Mouse (Mus musculus): Measurements from ENCODE around the gene Scd3. TPM values are rescaled to one million over a fixed set of nuclear protein-coding genes. Genes with fewer than 3 reads are reported as not detected.
"Not testable (repeated sequence)": the region's sequence is repeated elsewhere in the genome, so short reads cannot be mapped to it uniquely, and the experiment has no call there.

Scd3 gene
- polyA plus RNA-seq, 1 experiment from 2014 or later, result 0.12 TPM

GRCm38 (mm10) chr19:44247281-44248080 is 44.4 kb downstream of the Scd3 start:
- H3K9ac ChIP-seq (ENCODE audit: low read depth, low read length), result peak overlapping the region; percentile 69
- H3K27me3 ChIP-seq (ENCODE audit: control insufficient read depth, insufficient read depth, low read length), result no peaks in the 10 kb centered on the region
- peaks cover 30% of the 10 kb centered on the region for H3K4me1 ChIP-seq (ENCODE audit: control insufficient read depth, insufficient read depth, low read length)
- no peaks in the 10 kb centered on the region for H3K9me3 ChIP-seq (ENCODE audit: control insufficient read depth, low read length)
- peak overlapping the region; percentile 93 for H3K27ac ChIP-seq (ENCODE audit: low read depth, low read length)
- H3K4me2 ChIP-seq (replicated peaks; ENCODE audit: low read depth, low read length), result peak overlapping the region; percentile 78
- no peaks in the 10 kb centered on the region for H3K36me3 ChIP-seq (ENCODE audit: control insufficient read depth, insufficient read depth, low read length)
- peak overlapping the region; percentile 43 for H3K4me3 ChIP-seq (ENCODE audit: low read length)
- peak; percentile 22 for ATAC-seq (ENCODE audit: low FRiP score, low TSS enrichment)
- 3% methylated on average over 25 of the region's 25 CpGs for WGBS

GRCm38 (mm10) chr19:44248081-44248853 is 45.2 kb downstream of the Scd3 start:
- peak overlapping the region; percentile 69 for H3K9ac ChIP-seq (ENCODE audit: low read depth, low read length)
- H3K27me3 ChIP-seq (ENCODE audit: control insufficient read depth, insufficient read depth, low read length), result no peaks in the 10 kb centered on the region
- H3K36me3 ChIP-seq (ENCODE audit: control insufficient read depth, insufficient read depth, low read length), result no peaks in the 10 kb centered on the region
- WGBS, result 2% methylated on average over 36 of the region's 36 CpGs
- peaks cover 30% of the 10 kb centered on the region for H3K4me1 ChIP-seq (ENCODE audit: control insufficient read depth, insufficient read depth, low read length)
- H3K4me2 ChIP-seq (replicated peaks; ENCODE audit: low read depth, low read length), result peak overlapping the region; percentile 78
- H3K9me3 ChIP-seq (ENCODE audit: control insufficient read depth, low read length), result no peaks in the 10 kb centered on the region
- peak overlapping the region; percentile 43 for H3K4me3 ChIP-seq (ENCODE audit: low read length)
- peak; percentile 99 for ATAC-seq (ENCODE audit: low FRiP score, low TSS enrichment)
- H3K27ac ChIP-seq (ENCODE audit: low read depth, low read length), result peak overlapping the region; percentile 93

GRCm38 (mm10) chr19:44248854-44249351 is 45.8 kb downstream of the Scd3 start:
- Histone ChIP-seq H3K4me1 (ENCODE audit: control insufficient read depth, insufficient read depth, low read length) (peaks cover 30% of the 10 kb centered on the region), H3K4me3 (ENCODE audit: low read length) (no peak overlapping the region; the same call in 1 of the 2 replicates), H3K27ac (ENCODE audit: low read depth, low read length) (peak overlapping the region; percentile 92), H3K27me3 (ENCODE audit: control insufficient read depth, insufficient read depth, low read length) (no peaks in the 10 kb centered on the region), H3K4me2 (replicated peaks; ENCODE audit: low read depth, low read length) (peak overlapping the region; percentile 78), H3K36me3 (ENCODE audit: control insufficient read depth, insufficient read depth, low read length) (no peaks in the 10 kb centered on the region), H3K9me3 (ENCODE audit: control insufficient read depth, low read length) (no peaks in the 10 kb centered on the region), H3K9ac (ENCODE audit: low read depth, low read length) (peak overlapping the region; percentile 35; the same call in 1 of the 2 replicates)
- 64% methylated on average over 11 of the region's 11 CpGs for WGBS
- ATAC-seq (ENCODE audit: low FRiP score, low TSS enrichment), result no peak

DNA sequence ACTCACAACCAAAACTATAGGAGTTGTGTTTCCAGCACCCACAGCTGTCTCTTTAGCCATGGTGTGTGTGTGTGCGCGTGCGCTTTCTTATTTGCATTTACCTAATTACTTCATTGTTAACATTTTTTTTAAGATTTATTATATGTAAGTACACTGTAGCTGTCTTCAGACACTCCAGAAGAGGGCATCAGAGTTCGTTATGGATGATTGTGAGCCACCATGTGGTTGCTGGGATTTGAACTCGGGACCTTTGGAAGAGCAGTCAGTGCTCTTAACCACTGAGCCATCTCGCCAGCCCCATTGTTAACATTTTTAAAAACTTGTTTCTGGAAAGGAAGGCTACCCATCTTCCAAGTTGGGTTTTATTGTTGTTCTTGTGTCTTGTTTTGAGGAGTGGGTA is 48.1 kb downstream of the Scd3 start:
- H3K27ac ChIP-seq (ENCODE audit: low read depth, low read length); H3K9me3 ChIP-seq (ENCODE audit: control insufficient read depth, low read length); H3K4me2 ChIP-seq (replicated peaks; ENCODE audit: low read depth, low read length); ATAC-seq (ENCODE audit: low FRiP score, low TSS enrichment); H3K9ac ChIP-seq (ENCODE audit: low read depth, low read length); H3K36me3 ChIP-seq (ENCODE audit: control insufficient read depth, insufficient read depth, low read length); H3K4me3 ChIP-seq (ENCODE audit: low read length); H3K27me3 ChIP-seq (ENCODE audit: control insufficient read depth, insufficient read depth, low read length): not testable (repeated sequence)
- H3K4me1 ChIP-seq (ENCODE audit: control insufficient read depth, insufficient read depth, low read length), result peaks cover 27% of the 10 kb centered on the region
- 91% methylated on average over 6 of the region's 6 CpGs for WGBS

DNA sequence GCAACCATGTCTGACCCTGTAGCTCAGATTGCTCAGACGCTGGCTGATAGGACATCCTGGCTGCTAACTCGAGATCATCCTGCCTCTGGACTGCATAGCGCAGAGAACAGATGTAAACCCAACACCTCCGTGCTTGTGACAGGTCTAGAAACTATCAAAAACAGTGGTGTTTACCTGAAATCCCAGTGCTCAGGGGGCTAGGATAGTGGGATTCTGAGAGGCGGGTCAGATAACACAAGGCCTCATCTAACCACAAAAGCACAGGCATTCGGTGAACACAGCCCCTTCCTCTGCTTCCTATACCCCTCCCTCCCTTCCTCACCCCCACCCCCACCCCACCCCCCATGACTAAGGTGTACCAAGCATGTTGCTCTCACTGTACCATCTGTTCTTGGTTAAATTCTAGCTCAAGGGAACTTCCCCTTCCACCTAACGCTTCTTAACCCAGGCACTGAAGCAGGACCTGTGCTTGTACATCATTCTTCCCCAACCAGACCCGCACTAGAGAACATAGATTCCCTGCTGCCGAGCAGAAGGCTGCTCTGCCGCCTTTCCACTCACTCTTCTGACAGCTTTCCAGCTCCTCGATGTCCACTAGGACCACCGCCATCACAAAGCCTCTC is 49.0 kb downstream of the Scd3 start:
- no peaks in the 10 kb centered on the region for H3K9me3 ChIP-seq (ENCODE audit: control insufficient read depth, low read length)
- H3K36me3 ChIP-seq (ENCODE audit: control insufficient read depth, insufficient read depth, low read length), result no peaks in the 10 kb centered on the region
- H3K4me2 ChIP-seq (replicated peaks; ENCODE audit: low read depth, low read length), result no peak overlapping the region
- H3K4me1 ChIP-seq (ENCODE audit: control insufficient read depth, insufficient read depth, low read length), result peaks cover 18% of the 10 kb centered on the region
- H3K27me3 ChIP-seq (ENCODE audit: control insufficient read depth, insufficient read depth, low read length), result no peaks in the 10 kb centered on the region
- ATAC-seq (ENCODE audit: low FRiP score, low TSS enrichment), result no peak
- 65% methylated on average over 12 of the region's 12 CpGs for WGBS
- no peak overlapping the region for H3K9ac ChIP-seq (ENCODE audit: low read depth, low read length)
- no peak overlapping the region for H3K4me3 ChIP-seq (ENCODE audit: low read length)
- no peak overlapping the region for H3K27ac ChIP-seq (ENCODE audit: low read depth, low read length)

- WGBS, result 75% methylated on average over 2 of the region's 4 CpGs
- ATAC-seq (ENCODE audit: low FRiP score, low TSS enrichment); H3K27ac ChIP-seq (ENCODE audit: low read depth, low read length): not testable (repeated sequence)
Measured at GRCm38 (mm10) chr19:44254106-44254505, 51.0 kb downstream of the Scd3 start.

DNA sequence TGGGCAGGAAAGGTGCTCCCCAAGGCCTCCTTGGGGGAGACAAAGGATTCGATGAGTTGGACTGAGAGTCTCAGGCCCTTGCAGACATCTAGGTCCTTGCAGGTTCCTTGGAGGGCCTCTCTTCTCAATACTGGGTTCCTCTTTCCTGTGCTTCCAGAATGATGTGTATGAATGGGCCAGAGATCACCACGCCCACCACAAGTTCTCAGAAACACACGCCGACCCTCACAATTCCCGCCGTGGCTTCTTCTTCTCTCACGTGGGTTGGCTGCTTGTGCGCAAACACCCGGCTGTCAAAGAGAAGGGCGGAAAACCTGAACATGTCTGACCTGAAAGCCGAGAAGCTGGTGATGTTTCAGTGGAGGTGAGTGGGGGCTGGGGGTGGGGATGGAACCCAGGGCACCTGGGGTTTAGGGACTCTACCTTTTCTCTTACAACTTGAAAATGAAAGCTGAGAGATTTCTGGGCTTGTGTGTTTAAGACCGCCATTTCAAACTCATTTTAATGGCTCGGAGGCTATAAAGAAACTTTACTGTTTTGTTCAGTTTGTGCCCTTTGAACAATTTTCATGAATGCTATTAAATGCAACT is 54.4 kb downstream of the Scd3 start:
- no peaks in the 10 kb centered on the region for H3K27me3 ChIP-seq (ENCODE audit: control insufficient read depth, insufficient read depth, low read length)
- no peak overlapping the region for H3K9ac ChIP-seq (ENCODE audit: low read depth, low read length)
- no peak overlapping the region for H3K4me2 ChIP-seq (replicated peaks; ENCODE audit: low read depth, low read length)
- H3K9me3 ChIP-seq (ENCODE audit: control insufficient read depth, low read length), result no peaks in the 10 kb centered on the region
- 89% methylated on average over 13 of the region's 13 CpGs for WGBS
- H3K27ac ChIP-seq (ENCODE audit: low read depth, low read length), result no peak overlapping the region
- H3K4me1 ChIP-seq (ENCODE audit: control insufficient read depth, insufficient read depth, low read length), result no peaks in the 10 kb centered on the region
- H3K36me3 ChIP-seq (ENCODE audit: control insufficient read depth, insufficient read depth, low read length), result no peaks in the 10 kb centered on the region
- H3K4me3 ChIP-seq (ENCODE audit: low read length), result no peak overlapping the region
- no peak for ATAC-seq (ENCODE audit: low FRiP score, low TSS enrichment)

More at GRCm38 (mm10) chr19:44254106-44254505, 51.0 kb downstream of the Scd3 start:
- H3K9ac ChIP-seq (ENCODE audit: low read depth, low read length); H3K4me2 ChIP-seq (replicated peaks; ENCODE audit: low read depth, low read length); H3K4me1 ChIP-seq (ENCODE audit: control insufficient read depth, insufficient read depth, low read length); H3K27me3 ChIP-seq (ENCODE audit: control insufficient read depth, insufficient read depth, low read length); H3K9me3 ChIP-seq (ENCODE audit: control insufficient read depth, low read length); H3K4me3 ChIP-seq (ENCODE audit: low read length); H3K36me3 ChIP-seq (ENCODE audit: control insufficient read depth, insufficient read depth, low read length): not testable (repeated sequence)

GRCm38 (mm10) chr19:44259484-44259883 is 56.4 kb downstream of the Scd3 start:
- Histone ChIP-seq H3K27ac (ENCODE audit: low read depth, low read length) (no peak overlapping the region), H3K9me3 (ENCODE audit: control insufficient read depth, low read length) (no peaks in the 10 kb centered on the region), H3K4me1 (ENCODE audit: control insufficient read depth, insufficient read depth, low read length) (no peaks in the 10 kb centered on the region), H3K27me3 (ENCODE audit: control insufficient read depth, insufficient read depth, low read length) (no peaks in the 10 kb centered on the region), H3K9ac (ENCODE audit: low read depth, low read length) (no peak overlapping the region), H3K36me3 (ENCODE audit: control insufficient read depth, insufficient read depth, low read length) (no peaks in the 10 kb centered on the region), H3K4me3 (ENCODE audit: low read length) (no peak overlapping the region), H3K4me2 (replicated peaks; ENCODE audit: low read depth, low read length) (no peak overlapping the region)
- 77% methylated on average over 4 of the region's 4 CpGs for WGBS
- ATAC-seq (ENCODE audit: low FRiP score, low TSS enrichment), result no peak

All from kidney, embryonic 14.5 days (tissue).